Mouse (Mus musculus) megakaryocyte, embryonic 14.5 days (primary cell): Measurements from ENCODE around the gene Zfp423. TPM values are rescaled to one million over a fixed set of nuclear protein-coding genes. Genes with fewer than 3 reads are reported as not detected.

ENCODE experiments used
- H3K27me3 ChIP-seq: replicated peaks from 2 replicates; pipeline ENCODE3; 2012; ENCODE audit warnings: inconsistent platforms
- H3K36me3 ChIP-seq: replicated peaks from 2 replicates; pipeline ENCODE3; 2012; ENCODE audit warnings: low read length, inconsistent platforms, mixed read lengths
- H3K4me1 ChIP-seq: 2 replicates; pipeline ENCODE4 v1.6.1; 2012; ENCODE audit warnings: inconsistent platforms
- H3K4me3 ChIP-seq: replicated peaks from 2 replicates; pipeline ENCODE3; 2012; ENCODE audit warnings: moderate library complexity, mild to moderate bottlenecking, inconsistent platforms
- H3K9me3 ChIP-seq: 2 replicates; pipeline ENCODE4 v1.6.1; 2012; ENCODE audit warnings: inconsistent platforms
- FLI1 ChIP-seq: IDR thresholded peaks from 2 replicates; pipeline ENCODE4 v1.6.1; 2012; ENCODE audit warnings: low read length, inconsistent platforms, mixed read lengths
- GATA1 ChIP-seq: IDR thresholded peaks from 3 replicates; pipeline ENCODE4 v1.6.1; 2012; ENCODE audit warnings: mixed read lengths, low read length, inconsistent platforms, borderline replicate concordance
- polyA plus RNA-seq: library from polyadenylated mRNA; stranded (reverse); fragments of >175 nt; gene quantifications from 2 replicates; pipeline ENCODE4 v1.2.3, GENCODE M21; 2012; ENCODE audit warnings: low replicate concordance; ENCODE audit not compliant: insufficient read depth

Gene Zfp423
- polyA plus RNA-seq, 1 experiment: not detected

DNA sequence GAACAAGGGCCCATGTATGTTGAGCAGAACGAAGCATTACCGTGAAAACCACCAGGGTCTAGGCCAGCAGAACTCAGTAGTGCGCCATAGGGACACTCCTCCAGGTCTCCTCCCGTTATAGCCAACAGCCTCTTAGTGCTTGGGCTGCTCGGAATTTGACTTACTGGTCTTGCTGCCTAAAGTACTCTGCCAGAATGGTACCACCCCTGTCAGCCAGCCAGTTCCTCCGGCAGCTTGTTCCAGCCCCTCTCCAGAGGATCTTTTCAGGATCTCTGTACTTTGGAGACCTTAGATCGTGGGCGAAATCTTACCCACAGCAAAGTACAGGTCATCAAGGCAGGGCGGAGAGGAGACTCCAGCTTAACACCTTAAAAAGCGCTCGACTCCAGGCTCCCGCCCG lies 25.2 kb downstream of the Zfp423 start:
- Histone ChIP-seq H3K4me1 (0 out of 2 replicates have a peak, but pooled peaks cover 3% of the 10 kb centered on the region), H3K4me3 (no peak overlapping the region), H3K36me3 (no peaks in the 10 kb centered on the region), H3K27me3 (peaks cover 35% of the 10 kb centered on the region), H3K9me3 (no peaks in the 10 kb centered on the region)
- no peak for TF ChIP-seq FLI1
- TF ChIP-seq GATA1: no peak

DNA sequence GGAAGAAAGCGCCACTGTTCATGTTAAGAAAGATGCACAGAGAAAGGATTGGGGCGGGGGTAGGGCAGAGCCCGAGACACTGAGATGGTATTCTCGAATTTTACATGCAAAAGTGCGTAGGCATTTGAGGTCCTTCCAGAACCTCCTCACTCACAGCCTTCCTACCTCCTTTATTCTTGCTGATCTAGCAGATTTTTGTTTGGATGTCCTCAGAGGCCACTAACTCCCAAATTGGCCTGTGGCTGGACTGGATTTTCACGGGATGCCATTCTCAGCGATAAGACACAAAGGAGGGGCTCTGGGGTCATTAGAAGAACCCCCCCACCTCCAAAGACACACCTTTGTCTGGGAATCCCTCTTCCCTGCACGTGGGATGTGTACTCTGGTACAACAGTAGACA lies 25.6 kb downstream of the Zfp423 start:
- Histone ChIP-seq H3K36me3 (no peaks in the 10 kb centered on the region), H3K4me3 (no peak overlapping the region), H3K27me3 (peaks cover 34% of the 10 kb centered on the region), H3K4me1 (no peaks in the 10 kb centered on the region), H3K9me3 (no peaks in the 10 kb centered on the region)
- no peak for TF ChIP-seq FLI1
- no peak for TF ChIP-seq GATA1

DNA sequence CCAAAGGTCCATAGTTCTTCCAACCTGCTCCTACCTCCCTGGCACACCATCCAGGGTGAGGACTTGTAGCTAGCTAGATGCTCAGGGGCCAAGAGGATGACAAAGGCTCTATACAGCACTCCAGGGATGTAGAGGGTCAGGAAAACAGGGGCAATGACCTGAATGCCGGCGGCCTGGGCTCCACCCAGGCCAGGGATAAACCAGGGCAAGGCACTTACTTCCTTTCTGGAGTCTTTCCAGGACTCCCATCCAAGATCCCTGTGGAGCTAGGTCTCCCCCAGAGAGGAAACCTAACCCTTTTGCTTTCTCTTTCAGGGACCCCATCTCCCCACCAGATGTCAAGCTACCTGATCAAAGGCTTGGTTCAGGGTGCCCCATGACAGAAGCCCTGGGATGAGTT lies 30.5 kb downstream of the Zfp423 start:
- Histone ChIP-seq H3K4me1 (no peaks in the 10 kb centered on the region), H3K9me3 (no peaks in the 10 kb centered on the region), H3K27me3 (peaks cover 18% of the 10 kb centered on the region), H3K4me3 (no peak overlapping the region), H3K36me3 (no peaks in the 10 kb centered on the region)
- TF ChIP-seq FLI1 (no peak), GATA1 (no peak)

DNA sequence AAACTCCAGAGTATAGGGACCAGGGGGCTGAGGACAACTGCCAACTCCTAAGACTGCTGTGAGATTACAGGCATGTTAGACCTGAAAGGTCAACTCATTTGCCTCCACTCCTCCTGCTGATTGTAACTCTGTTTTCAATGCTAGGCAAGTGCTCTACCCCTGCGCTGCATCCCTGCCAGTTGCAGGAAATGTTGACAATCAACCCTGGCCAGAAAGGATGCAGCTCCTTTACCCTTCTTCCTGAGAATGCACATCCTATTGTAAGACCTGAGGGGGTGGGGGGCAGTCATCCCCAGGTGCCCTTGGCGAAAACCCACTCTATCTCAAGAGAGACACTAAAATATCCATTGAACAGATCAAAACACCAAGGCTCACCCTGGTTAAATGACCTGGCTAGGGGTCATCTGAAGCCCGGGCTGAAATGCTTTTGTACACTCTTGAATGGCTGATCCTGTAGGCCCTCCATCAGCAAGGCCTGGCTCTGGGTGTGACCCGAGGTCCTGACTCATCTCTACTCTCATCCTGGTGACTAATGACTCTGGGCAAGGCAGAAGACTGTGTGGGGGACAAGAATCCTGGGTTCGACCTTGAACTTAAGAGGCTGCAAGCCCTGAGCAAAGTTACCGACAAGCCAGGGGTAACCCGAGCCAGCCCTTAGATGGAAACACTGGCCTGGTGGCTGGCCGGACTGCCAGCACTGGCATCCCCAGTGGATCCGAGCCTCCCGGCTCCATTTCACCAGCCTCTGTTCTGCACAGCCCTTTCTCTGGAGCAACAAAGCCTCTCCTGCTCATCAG lies 32.2 kb downstream of the Zfp423 start:
- Histone ChIP-seq H3K4me3 (no peak overlapping the region), H3K36me3 (no peaks in the 10 kb centered on the region), H3K4me1 (no peaks in the 10 kb centered on the region), H3K27me3 (peaks cover 12% of the 10 kb centered on the region), H3K9me3 (no peaks in the 10 kb centered on the region)
- TF ChIP-seq FLI1 (no peak), GATA1 (no peak)

GRCm38 (mm10) chr8:87926098-87926890 lies 33.1 kb downstream of the Zfp423 start:
- Histone ChIP-seq H3K36me3 (no peaks in the 10 kb centered on the region), H3K27me3 (peaks cover 11% of the 10 kb centered on the region), H3K4me3 (no peak overlapping the region), H3K9me3 (no peaks in the 10 kb centered on the region), H3K4me1 (no peaks in the 10 kb centered on the region)
- TF ChIP-seq GATA1 (no peak), FLI1 (no peak)

DNA sequence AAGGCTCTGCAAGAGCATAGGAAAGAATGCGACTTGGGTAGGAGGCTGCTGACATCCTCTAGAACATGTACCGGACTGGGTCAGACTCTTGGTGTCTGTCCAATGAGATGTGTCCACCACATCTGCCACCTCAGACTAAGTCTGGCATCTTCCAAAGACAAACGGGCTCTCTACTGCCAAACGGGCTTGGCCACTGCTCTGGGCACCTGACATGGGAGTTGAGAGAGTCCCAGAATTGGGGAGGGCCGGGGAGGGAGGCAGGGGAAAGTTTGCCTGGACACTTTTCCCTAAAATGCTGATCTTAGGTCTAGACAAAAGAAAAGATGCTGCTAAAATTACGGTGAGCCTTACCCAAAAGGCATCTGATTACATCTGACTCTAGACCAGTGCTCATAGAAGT lies 36.5 kb downstream of the Zfp423 start:
- Histone ChIP-seq H3K4me3 (no peak overlapping the region), H3K4me1 (no peaks in the 10 kb centered on the region), H3K36me3 (no peaks in the 10 kb centered on the region), H3K9me3 (no peaks in the 10 kb centered on the region), H3K27me3 (peaks cover 20% of the 10 kb centered on the region)
- TF ChIP-seq FLI1 (no peak), GATA1 (no peak)

GRCm38 (mm10) chr8:87922446-87922845 lies 36.9 kb downstream of the Zfp423 start:
- no peaks in the 10 kb centered on the region for H3K36me3 ChIP-seq
- H3K4me3 ChIP-seq: no peak overlapping the region
- TF ChIP-seq GATA1 (no peak), FLI1 (no peak)
- H3K27me3 ChIP-seq: peaks cover 23% of the 10 kb centered on the region
- no peaks in the 10 kb centered on the region for H3K9me3 ChIP-seq
- no peaks in the 10 kb centered on the region for H3K4me1 ChIP-seq

DNA sequence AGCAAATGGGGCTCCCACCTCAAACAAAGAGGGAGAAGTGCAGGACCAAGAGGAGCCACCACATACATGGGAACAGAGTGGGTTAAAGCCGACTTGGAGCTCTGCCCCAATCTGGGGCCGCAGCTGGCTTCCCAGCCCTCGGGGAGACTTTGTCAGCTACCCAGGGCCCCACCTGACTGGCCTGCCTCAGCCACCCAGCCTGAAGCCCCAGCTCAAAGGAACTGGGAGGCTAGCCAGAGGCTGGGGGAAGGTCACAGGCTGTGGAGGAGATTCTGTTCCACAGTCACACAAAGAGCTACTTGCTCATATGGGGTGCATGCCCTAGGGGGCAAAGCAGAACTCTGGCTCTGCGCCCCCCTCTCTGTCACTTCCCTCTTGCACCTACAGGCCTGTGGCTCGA lies 41.4 kb downstream of the Zfp423 start:
- TF ChIP-seq GATA1: no peak
- no peak for TF ChIP-seq FLI1
- H3K4me3 ChIP-seq: no peak overlapping the region
- H3K4me1 ChIP-seq: no peaks in the 10 kb centered on the region
- no peaks in the 10 kb centered on the region for H3K36me3 ChIP-seq
- peaks cover 43% of the 10 kb centered on the region for H3K27me3 ChIP-seq
- no peaks in the 10 kb centered on the region for H3K9me3 ChIP-seq

DNA sequence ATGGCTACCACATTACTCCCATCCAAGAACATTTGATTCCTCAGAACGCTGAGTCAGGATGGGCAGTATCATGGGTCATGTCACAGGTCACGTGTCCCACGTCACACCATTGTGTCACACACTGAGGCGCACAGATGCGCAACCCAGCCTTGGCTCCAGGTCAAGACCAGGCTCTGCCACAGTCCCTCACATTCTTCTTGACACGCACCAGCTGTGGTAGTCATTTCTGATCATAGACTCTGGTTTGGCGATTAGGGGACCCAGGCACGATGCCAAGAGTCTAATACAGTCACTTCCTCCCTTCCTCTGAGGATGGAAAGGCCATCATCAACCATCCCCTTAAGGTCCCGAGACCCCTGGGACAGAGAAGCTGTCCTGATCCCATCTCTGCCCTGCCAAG lies 43.6 kb downstream of the Zfp423 start:
- Histone ChIP-seq H3K4me1 (no peaks in the 10 kb centered on the region), H3K9me3 (no peaks in the 10 kb centered on the region), H3K27me3 (peaks cover 41% of the 10 kb centered on the region), H3K4me3 (peak overlapping the region; percentile 5), H3K36me3 (no peaks in the 10 kb centered on the region)
- no peak for TF ChIP-seq GATA1
- TF ChIP-seq FLI1: no peak

DNA sequence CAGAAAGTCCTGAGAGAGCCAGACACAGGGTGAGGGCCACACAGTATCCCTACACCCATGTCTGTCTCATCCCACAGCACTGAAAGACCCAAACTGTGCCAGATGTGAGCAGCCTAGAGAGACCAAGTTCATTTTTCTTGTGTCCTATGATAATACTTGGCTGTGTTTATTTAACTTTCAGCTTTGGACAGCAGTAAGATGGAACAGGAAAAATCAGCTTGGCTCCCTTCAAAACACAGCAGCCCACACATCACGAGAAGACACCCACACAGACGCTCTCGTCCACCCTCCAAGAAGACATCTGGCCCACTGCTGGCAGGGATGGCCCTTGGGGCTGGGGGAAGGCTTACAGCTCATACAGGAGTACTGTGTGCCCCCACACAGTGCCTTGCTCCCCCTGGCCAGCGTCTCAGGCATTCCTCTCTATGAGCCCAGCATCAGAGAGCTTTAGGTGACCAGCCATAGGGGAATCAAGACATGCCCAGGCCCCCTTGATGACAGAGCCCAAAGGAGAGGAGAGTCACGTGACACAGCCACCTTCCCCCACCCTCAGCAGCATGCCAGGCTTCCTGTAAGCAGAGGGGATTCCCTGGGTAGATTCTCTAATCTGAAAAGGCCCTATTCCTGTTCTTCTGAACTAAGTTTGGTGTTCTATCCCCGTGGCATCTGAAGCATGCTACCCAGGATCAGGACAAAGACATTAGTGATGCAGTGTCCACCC lies 45.0 kb downstream of the Zfp423 start:
- no peaks in the 10 kb centered on the region for H3K4me1 ChIP-seq
- H3K36me3 ChIP-seq: no peaks in the 10 kb centered on the region
- H3K27me3 ChIP-seq: peaks cover 41% of the 10 kb centered on the region
- H3K9me3 ChIP-seq: no peaks in the 10 kb centered on the region
- TF ChIP-seq FLI1: no peak
- TF ChIP-seq GATA1: no peak
- no peak overlapping the region for H3K4me3 ChIP-seq
